ENCODE assay signal across 8 mouse cellular contexts in genomic region chr2:155240915-155241314, GRCm38 (mm10). TPM values are rescaled to one million over a fixed set of nuclear protein-coding genes. Genes with fewer than 3 reads are reported as not detected.
DNase-seq lines count a peak whose midpoint lies in the region; TF ChIP-seq lines count a peak whose summit lies in the region.

No protein-coding gene starts in this region.

- H3K4me1 ChIP-seq in embryonic facial prominence, embryonic 10.5 days = peaks cover 12% of the 10 kb centered on the region

- DNase-seq in gastrocnemius, adult 2 months = peak; percentile 48
- DNase-seq in gastrocnemius, postnatal 36 days = no peak
- DNase-seq in 416B (ENCODE audit: low read depth) = peak; percentile 73
- DNase-seq in adrenal gland, postnatal 36 days = peak; percentile 82 to 83
- peak; percentile 38 to 46 for DNase-seq in lung, adult 18-20 months
- no peak for DNase-seq in neural tube, embryonic 10.5 days (ENCODE audit: extremely low spot score, low spot score)
- no peak for DNase-seq in embryonic facial prominence, embryonic 10.5 days (ENCODE audit: low spot score)
- no peak for DNase-seq in right cerebral cortex, postnatal 10 days (ENCODE audit: low spot score in 2 of 2)

- TF ChIP-seq CTCF in gastrocnemius, adult 2 months (IDR thresholded peaks at IDR 0.05) = peak; percentile 58

- no peaks in the 10 kb centered on the region for H3K27me3 ChIP-seq in embryonic facial prominence, embryonic 10.5 days (replicated peaks; ENCODE audit: low read depth, poor library complexity, severe bottlenecking)

- H3K4me3 ChIP-seq in gastrocnemius, adult 2 months = no peak overlapping the region
- H3K4me3 ChIP-seq in embryonic facial prominence, embryonic 10.5 days = no peak overlapping the region

- H3K9me3 ChIP-seq in embryonic facial prominence, embryonic 10.5 days = no peaks in the 10 kb centered on the region

- 78% methylated on average over 4 of the region's 4 CpGs for WGBS in embryonic facial prominence, embryonic 10.5 days

- intact Hi-C loops in gastrocnemius, adult 2 months (cut with DNase I) = no loop called here
- intact Hi-C loops in gastrocnemius, postnatal 36 days (cut with DNase I) = loop anchor here (2.0 kb wide), 1 partner anchor 146 kb away; no protein-coding TSS in a partner anchor

- H3K36me3 ChIP-seq in embryonic facial prominence, embryonic 10.5 days (replicated peaks) = peaks cover 58% of the 10 kb centered on the region

- H3K27ac ChIP-seq in gastrocnemius, adult 2 months = peak overlapping the region; percentile 64
- no peak overlapping the region for H3K27ac ChIP-seq in embryonic facial prominence, embryonic 10.5 days (replicated peaks)

RNA-seq across cellular contexts. Expression of gene Dynlrb1, which starts 4.6 kb away (rescaled TPM):
- 100 to 1,000 TPM; 100 to 128 TPM for total RNA-seq in gastrocnemius, adult 2 months (2021)
- total RNA-seq in gastrocnemius, postnatal 36 days (2021) = 100 to 1,000 TPM in 1 of 2 experiments, 10 to 100 TPM in 1; 94.2 to 104 TPM
- 100 to 1,000 TPM; 289 to 360 TPM for total RNA-seq in adrenal gland, postnatal 36 days (2021)
- polyA plus RNA-seq in embryonic facial prominence, embryonic 10.5 days (2016; fragmentation: Nextera tagmentation; extraction: Ambion mirVana) = 416 and 443 TPM in 2 replicates

RNA-seq across cellular contexts. Expression of gene Map1lc3a, which starts 35.2 kb away (rescaled TPM):
- 100 to 1,000 TPM; 267 to 277 TPM for total RNA-seq in gastrocnemius, adult 2 months (2021)
- 100 to 1,000 TPM; 259 to 263 TPM for total RNA-seq in gastrocnemius, postnatal 36 days (2021)
- 100 to 1,000 TPM; 469 to 912 TPM for total RNA-seq in adrenal gland, postnatal 36 days (2021)
- polyA plus RNA-seq in embryonic facial prominence, embryonic 10.5 days (2016; fragmentation: Nextera tagmentation; extraction: Ambion mirVana) = 106 and 122 TPM in 2 replicates

Comparison
In these comparisons a context has a peak if more than half of its experiments do, and no peak if none do; other contexts are left out.
1. DNase-seq: peak in gastrocnemius, adult 2 months (single experiment), 416B (single experiment), adrenal gland, postnatal 36 days (2 of 2) and lung, adult 18-20 months (2 of 2); none in gastrocnemius, postnatal 36 days (0 of 2), neural tube, embryonic 10.5 days (single experiment), embryonic facial prominence, embryonic 10.5 days (single experiment) and right cerebral cortex, postnatal 10 days (0 of 2).